Mouse (Mus musculus) heart, postnatal 0 days (tissue): ENCODE measurements at regions not wholly inside any gene's neighbourhood (a gene's known extent, or its start where the extent isn't known, plus 50 kb on each side); places are given as distances from the start of the nearest gene placed in this dataset.

Experiments
- CTCF ChIP-seq: IDR thresholded peaks from 2 replicates; pipeline ENCODE4 v1.5.1; 2016; ENCODE audit warnings: antibody characterized with exemption, control low read depth, low read depth
- EP300 ChIP-seq: IDR thresholded peaks from 2 replicates; pipeline ENCODE4 v1.6.1; 2016; ENCODE audit warnings: antibody characterized with exemption, low read depth

DNA sequence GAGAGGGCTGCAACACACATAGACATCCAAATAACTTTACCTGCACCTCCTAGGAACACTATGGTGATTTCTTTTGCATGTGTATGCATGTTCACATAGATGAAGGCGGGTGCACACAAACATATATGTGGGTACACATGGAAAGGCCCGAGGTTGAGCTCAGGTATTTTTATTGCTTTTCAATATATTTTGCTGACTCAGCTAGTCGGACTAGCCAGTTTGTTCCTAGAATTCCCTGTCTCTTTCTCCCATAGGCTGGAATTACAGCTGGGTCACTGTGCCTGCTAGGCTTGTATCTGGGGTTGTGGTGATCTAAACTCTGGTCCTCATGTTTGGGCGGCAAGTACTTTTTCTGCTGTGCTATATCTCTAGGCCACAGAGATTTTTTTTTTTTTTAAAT, 166.1 kb upstream of the Mki67 start:
- TF ChIP-seq CTCF (no peak), EP300 (no peak)
